Mouse (Mus musculus) kidney, embryonic 14.5 days (tissue): ENCODE data around the gene Traf5. TPM values are rescaled to one million over a fixed set of nuclear protein-coding genes. Genes with fewer than 3 reads are reported as not detected.
A peak's percentile ranks its signal among the peaks of the same experiment; 100 is the strongest.

Experiments
- ATAC-seq: fragments of 200-750 bp; cut with Nextera tagmentation; 2 replicates; pipeline ENCODE4 v1.8.0; 2017; ENCODE audit warnings: moderate number of reproducible peaks, mild to moderate bottlenecking, moderate TSS enrichment, moderate library complexity; ENCODE audit not compliant: low FRiP score, low TSS enrichment
- H3K27ac ChIP-seq: fragments of 300-500 bp; sonication (generic); 2 replicates; pipeline ENCODE4 v1.5.1; 2014; ENCODE audit warnings: low read depth, mild to moderate bottlenecking, low read length, moderate library complexity, mixed read lengths
- H3K27me3 ChIP-seq: fragments of 300-500 bp; sonication (generic); 2 replicates; pipeline ENCODE4 v1.6.1; 2014; ENCODE audit warnings: mild to moderate bottlenecking, low read length; ENCODE audit not compliant: control insufficient read depth, insufficient read depth
- H3K36me3 ChIP-seq: fragments of 300-500 bp; sonication (generic); 2 replicates; pipeline ENCODE4 v1.6.1; 2014; ENCODE audit warnings: low read length, mixed read lengths; ENCODE audit not compliant: control insufficient read depth, insufficient read depth
- H3K4me1 ChIP-seq: fragments of 300-500 bp; sonication (generic); 2 replicates; pipeline ENCODE4 v1.6.1; 2014; ENCODE audit warnings: low read length, mixed read lengths; ENCODE audit not compliant: control insufficient read depth, insufficient read depth
- H3K4me2 ChIP-seq: fragments of 300-500 bp; sonication (generic); replicated peaks from 2 replicates; pipeline ENCODE4 v1.6.1; 2014; ENCODE audit warnings: low read depth, mild to moderate bottlenecking, low read length
- H3K4me3 ChIP-seq: fragments of 300-500 bp; sonication (generic); 2 replicates; pipeline ENCODE4 v1.5.1; 2014; ENCODE audit warnings: mild to moderate bottlenecking, low read length
- H3K9ac ChIP-seq: fragments of 300-500 bp; sonication (generic); 2 replicates; pipeline ENCODE4 v1.6.1; 2014; ENCODE audit warnings: low read depth, mild to moderate bottlenecking, low read length, moderate library complexity
- H3K9me3 ChIP-seq: fragments of 300-500 bp; sonication (generic); 2 replicates; pipeline ENCODE4 v1.6.1; 2016; ENCODE audit warnings: low read length; ENCODE audit not compliant: control insufficient read depth
- WGBS: fragments of 180-500 bp; shearing (Covaris S2); extraction: QIAGEN DNeasy Blood & Tissue Kit; methylation state at CpG from one replicate; pipeline ENCODE4 v1.1.7; 2014; 5-methylcytosine and 5-hydroxymethylcytosine counted together
- polyA plus RNA-seq: library from polyadenylated mRNA; unstranded; fragments of >200 nt; fragmentation: Nextera tagmentation; extraction: Ambion mirVana; gene quantifications from 2 replicates; pipeline ENCODE4 v1.2.1, GENCODE M21; 2014

The Traf5 gene
- polyA plus RNA-seq, 1 experiment from 2014 or later = 15.5 TPM

- no peak overlapping the region for H3K9ac ChIP-seq
- H3K27ac ChIP-seq = no peak overlapping the region
- peaks cover 24% of the 10 kb centered on the region for H3K4me1 ChIP-seq
- no peaks in the 10 kb centered on the region for H3K27me3 ChIP-seq
- WGBS = 93% methylated on average over 1 of the region's 1 CpGs
- no peaks in the 10 kb centered on the region for H3K36me3 ChIP-seq
- no peaks in the 10 kb centered on the region for H3K9me3 ChIP-seq
- no peak for ATAC-seq
- H3K4me2 ChIP-seq = no peak overlapping the region
- H3K4me3 ChIP-seq = no peak overlapping the region
Measured at GRCm38 (mm10) chr1:192072426-192072825, 19.9 kb downstream of the Traf5 start.

DNA sequence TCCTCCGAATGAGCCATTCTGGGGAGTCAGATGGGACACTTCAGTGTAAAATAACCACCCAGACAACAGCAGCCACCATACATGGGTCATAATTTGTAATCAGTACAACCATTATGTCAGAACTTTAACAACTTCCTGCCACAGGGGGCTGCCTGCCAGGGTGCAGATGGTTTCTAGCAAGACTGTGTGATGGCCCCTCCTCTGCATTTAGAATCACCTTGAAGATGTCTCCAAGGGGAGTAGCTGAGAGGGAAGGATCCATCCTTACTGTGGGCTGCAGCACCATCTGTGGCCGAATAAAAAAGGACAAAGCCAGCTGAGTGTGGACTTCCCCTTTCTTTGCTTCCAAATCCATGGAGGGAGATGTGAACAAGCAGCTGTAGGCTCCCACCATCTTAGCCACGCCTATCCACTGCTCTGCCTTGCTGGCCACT, 21.7 kb downstream of the Traf5 start:
- Histone ChIP-seq H3K4me2 (peak overlapping the region; percentile 46), H3K27ac (peak overlapping the region; percentile 80), H3K9ac (0 out of 2 replicates have a peak overlapping the region, but pooled peaks have one; percentile 31), H3K27me3 (no peaks in the 10 kb centered on the region), H3K9me3 (no peaks in the 10 kb centered on the region), H3K4me3 (peak overlapping the region; percentile 13; the same call in 1 of the 2 replicates), H3K36me3 (peaks cover 12% of the 10 kb centered on the region; the same call in 1 of the 2 replicates), H3K4me1 (peaks cover 15% of the 10 kb centered on the region; the same call in 1 of the 2 replicates)
- 22% methylated on average over 3 of the region's 3 CpGs for WGBS
- ATAC-seq = peak; percentile 65; the same call in 1 of the 2 replicates

DNA sequence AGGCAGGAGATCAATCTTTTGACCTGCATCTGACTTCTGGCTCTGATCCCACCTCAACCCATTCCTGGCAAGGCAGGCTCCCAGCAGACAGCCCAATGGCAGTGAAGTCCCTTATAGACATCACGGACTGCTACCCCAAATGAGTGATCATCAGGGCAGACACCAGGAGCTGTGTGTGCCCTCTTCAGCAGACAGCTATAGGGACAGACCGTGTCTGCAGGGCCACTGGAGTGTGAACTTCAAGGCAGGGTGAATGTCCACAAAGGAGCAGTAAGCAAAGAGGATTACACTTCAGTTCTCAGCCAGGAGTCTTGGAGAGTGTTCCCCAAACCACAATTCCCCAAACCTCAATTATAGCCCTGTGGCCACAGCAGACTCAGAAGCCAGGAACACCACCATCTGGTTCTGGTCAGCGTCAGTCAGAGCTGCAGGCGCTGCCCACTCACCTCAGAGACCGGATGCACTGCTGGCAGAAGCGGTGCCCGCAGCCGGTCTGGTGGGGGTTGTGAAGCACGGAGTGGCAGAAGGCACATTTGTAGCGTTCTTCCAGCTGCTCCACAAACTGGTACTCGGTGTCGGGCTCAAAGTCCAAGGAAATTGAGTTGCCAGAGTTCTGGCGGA, 22.3 kb downstream of the Traf5 start:
- Histone ChIP-seq H3K9ac (peak overlapping the region; percentile 31; the same call in 1 of the 2 replicates), H3K9me3 (no peaks in the 10 kb centered on the region), H3K36me3 (peaks cover 17% of the 10 kb centered on the region; the same call in 1 of the 2 replicates), H3K27ac (peak overlapping the region; percentile 80), H3K4me1 (peaks cover 15% of the 10 kb centered on the region; the same call in 1 of the 2 replicates), H3K27me3 (no peaks in the 10 kb centered on the region), H3K4me2 (peak overlapping the region; percentile 46), H3K4me3 (peak overlapping the region; percentile 13; the same call in 1 of the 2 replicates)
- ATAC-seq = peak; percentile 53; the same call in 1 of the 2 replicates
- 20% methylated on average over 13 of the region's 13 CpGs for WGBS

GRCm38 (mm10) chr1:192068188-192068587, 24.2 kb downstream of the Traf5 start:
- 40% methylated on average over 2 of the region's 2 CpGs for WGBS
- ATAC-seq = no peak
- H3K9me3 ChIP-seq = peaks cover 7% of the 10 kb centered on the region; the same call in 1 of the 2 replicates

GRCm38 (mm10) chr1:192066956-192067355, 25.4 kb downstream of the Traf5 start:
- WGBS = 96% methylated on average over 3 of the region's 3 CpGs
- H3K36me3 ChIP-seq = peaks cover 24% of the 10 kb centered on the region; the same call in 1 of the 2 replicates
- no peak for ATAC-seq
- H3K27me3 ChIP-seq = no peaks in the 10 kb centered on the region
- no peak overlapping the region for H3K4me2 ChIP-seq
- no peak overlapping the region for H3K9ac ChIP-seq
- H3K4me3 ChIP-seq = no peak overlapping the region
- H3K9me3 ChIP-seq = peaks cover 7% of the 10 kb centered on the region; the same call in 1 of the 2 replicates
- peaks cover 15% of the 10 kb centered on the region; the same call in 1 of the 2 replicates for H3K4me1 ChIP-seq
- H3K27ac ChIP-seq = no peak overlapping the region

More at GRCm38 (mm10) chr1:192068188-192068587, 24.2 kb downstream of the Traf5 start:
- no peak overlapping the region for H3K4me3 ChIP-seq
- no peak overlapping the region for H3K9ac ChIP-seq
- H3K27ac ChIP-seq = no peak overlapping the region
- H3K4me2 ChIP-seq = no peak overlapping the region
- H3K4me1 ChIP-seq = peaks cover 15% of the 10 kb centered on the region; the same call in 1 of the 2 replicates
- peaks cover 21% of the 10 kb centered on the region; the same call in 1 of the 2 replicates for H3K36me3 ChIP-seq
- no peaks in the 10 kb centered on the region for H3K27me3 ChIP-seq

GRCm38 (mm10) chr1:192063209-192063946, 29.0 kb downstream of the Traf5 start:
- H3K4me1 ChIP-seq = no peaks in the 10 kb centered on the region
- H3K9me3 ChIP-seq = peaks cover 7% of the 10 kb centered on the region; the same call in 1 of the 2 replicates
- no peak overlapping the region for H3K9ac ChIP-seq
- peaks cover 29% of the 10 kb centered on the region; the same call in 1 of the 2 replicates for H3K36me3 ChIP-seq
- WGBS = 96% methylated on average over 8 of the region's 8 CpGs
- no peaks in the 10 kb centered on the region for H3K27me3 ChIP-seq
- no peak for ATAC-seq
- H3K4me2 ChIP-seq = no peak overlapping the region
- no peak overlapping the region; the same call in 1 of the 2 replicates for H3K27ac ChIP-seq
- no peak overlapping the region for H3K4me3 ChIP-seq

DNA sequence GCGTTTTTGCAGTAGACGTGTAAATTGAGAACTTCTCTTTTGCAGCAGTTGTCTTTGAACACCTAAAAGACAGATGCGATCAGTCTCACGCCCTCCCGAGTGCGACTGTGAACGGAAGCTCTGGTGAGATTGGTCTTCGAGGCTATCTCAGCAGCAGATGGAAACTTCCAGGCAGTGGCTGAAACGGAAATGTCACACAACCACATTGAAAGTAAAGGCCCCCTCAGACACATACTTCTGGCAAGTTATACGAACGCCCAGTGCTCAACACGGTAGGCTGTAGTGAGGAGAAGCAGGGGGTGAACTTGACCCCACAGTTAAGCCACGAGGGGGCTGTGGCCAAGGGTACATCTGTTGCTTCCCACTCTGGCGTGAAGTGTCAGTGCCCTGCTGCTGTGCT, 29.7 kb downstream of the Traf5 start:
- Histone ChIP-seq H3K9ac (no peak overlapping the region), H3K4me1 (no peaks in the 10 kb centered on the region), H3K27me3 (no peaks in the 10 kb centered on the region), H3K36me3 (peaks cover 30% of the 10 kb centered on the region; the same call in 1 of the 2 replicates), H3K4me2 (no peak overlapping the region), H3K4me3 (no peak overlapping the region), H3K27ac (no peak overlapping the region; the same call in none of the 2 replicates), H3K9me3 (peaks cover 7% of the 10 kb centered on the region; the same call in 1 of the 2 replicates)
- 74% methylated on average over 14 of the region's 14 CpGs for WGBS
- no peak for ATAC-seq

- WGBS = 21% methylated on average over 4 of the region's 4 CpGs
- peaks cover 29% of the 10 kb centered on the region; the same call in 1 of the 2 replicates for H3K36me3 ChIP-seq
Measured at GRCm38 (mm10) chr1:192061666-192062306, 30.6 kb downstream of the Traf5 start.

More at GRCm38 (mm10) chr1:192061666-192062306, 30.6 kb downstream of the Traf5 start:
- peak; percentile 94 for ATAC-seq
- H3K4me3 ChIP-seq = no peak overlapping the region
- peaks cover 7% of the 10 kb centered on the region; the same call in 1 of the 2 replicates for H3K9me3 ChIP-seq
- H3K4me1 ChIP-seq = no peaks in the 10 kb centered on the region
- no peak overlapping the region for H3K9ac ChIP-seq
- H3K27me3 ChIP-seq = no peaks in the 10 kb centered on the region
- H3K27ac ChIP-seq = no peak overlapping the region; the same call in 1 of the 2 replicates
- no peak overlapping the region for H3K4me2 ChIP-seq
